Mouse (Mus musculus): ENCODE data around the gene Wdr90. TPM values are rescaled to one million over a fixed set of nuclear protein-coding genes. Genes with fewer than 3 reads are reported as not detected.
"Not testable (repeated sequence)": the region's sequence is repeated elsewhere in the genome, so short reads cannot be mapped to it uniquely, and the experiment has no call there.

The Wdr90 gene
- total RNA-seq, 2 experiments from 2014 or later: 26.4 to 52.8 TPM

DNA sequence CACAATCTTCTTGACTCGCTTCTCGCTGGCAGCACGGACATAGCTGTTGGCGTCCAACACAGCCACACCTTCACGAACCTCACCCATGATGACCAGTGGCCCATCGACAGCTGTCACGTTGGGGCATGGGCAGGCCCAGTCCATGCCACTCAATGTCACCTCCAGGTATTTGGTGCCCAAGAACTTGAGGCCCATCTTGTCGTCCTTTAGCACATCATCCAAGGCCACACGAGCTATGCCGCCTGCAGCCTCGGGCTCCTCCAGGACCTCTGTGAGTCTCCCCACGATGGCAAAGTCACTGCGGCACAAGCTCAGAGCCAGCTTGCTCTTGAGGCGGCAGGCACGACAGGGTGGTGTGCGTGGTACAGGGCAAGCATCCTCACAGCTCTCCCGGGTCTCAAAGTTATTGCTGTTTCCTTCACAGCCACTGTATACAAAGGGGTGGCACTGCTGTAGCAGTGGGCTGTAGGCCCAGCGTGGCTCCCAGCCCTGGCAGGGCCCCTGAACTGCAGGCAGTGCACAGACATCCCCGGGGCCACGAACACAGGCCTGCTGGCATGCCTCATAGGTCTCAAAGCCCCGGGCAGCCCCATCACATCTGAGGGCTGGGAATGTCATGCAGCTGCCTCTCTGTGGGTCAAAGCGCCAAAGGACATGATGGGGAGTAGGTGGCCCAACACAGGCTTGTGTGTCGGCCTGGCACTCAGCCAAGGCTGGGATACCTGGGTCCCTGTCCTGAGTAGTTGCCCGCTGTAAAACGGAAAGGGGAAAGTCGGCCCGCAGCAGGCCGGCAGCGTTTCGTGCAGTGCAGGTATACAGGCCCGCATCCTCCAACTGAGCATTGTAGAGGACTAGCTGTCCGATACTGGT, 16.7 kb upstream of the Wdr90 start:
- no peak for ATAC-seq (replicated peaks; ENCODE audit: low FRiP score, poor library complexity, severe bottlenecking)

DNA sequence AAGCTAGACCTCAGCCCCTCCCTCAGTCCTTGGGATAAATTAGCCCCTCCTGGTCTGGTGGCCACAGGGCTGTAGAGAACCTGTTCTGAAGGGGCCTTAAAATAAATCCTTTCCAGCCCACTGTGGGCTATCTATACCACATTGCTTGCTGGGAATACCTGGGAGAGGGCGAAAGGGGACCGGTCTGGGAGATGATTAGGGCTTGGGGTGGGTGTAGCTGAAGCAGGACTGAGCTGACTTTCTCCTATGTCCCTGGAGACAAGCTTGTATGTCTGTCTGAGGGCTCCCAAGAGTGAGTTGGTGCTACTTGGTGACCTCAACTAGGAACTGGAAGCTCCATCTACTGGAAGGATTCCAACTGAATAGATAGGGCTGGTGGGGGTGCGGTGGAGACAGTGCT, 15.7 kb upstream of the Wdr90 start:
- ATAC-seq (replicated peaks; ENCODE audit: low FRiP score, poor library complexity, severe bottlenecking): no peak

DNA sequence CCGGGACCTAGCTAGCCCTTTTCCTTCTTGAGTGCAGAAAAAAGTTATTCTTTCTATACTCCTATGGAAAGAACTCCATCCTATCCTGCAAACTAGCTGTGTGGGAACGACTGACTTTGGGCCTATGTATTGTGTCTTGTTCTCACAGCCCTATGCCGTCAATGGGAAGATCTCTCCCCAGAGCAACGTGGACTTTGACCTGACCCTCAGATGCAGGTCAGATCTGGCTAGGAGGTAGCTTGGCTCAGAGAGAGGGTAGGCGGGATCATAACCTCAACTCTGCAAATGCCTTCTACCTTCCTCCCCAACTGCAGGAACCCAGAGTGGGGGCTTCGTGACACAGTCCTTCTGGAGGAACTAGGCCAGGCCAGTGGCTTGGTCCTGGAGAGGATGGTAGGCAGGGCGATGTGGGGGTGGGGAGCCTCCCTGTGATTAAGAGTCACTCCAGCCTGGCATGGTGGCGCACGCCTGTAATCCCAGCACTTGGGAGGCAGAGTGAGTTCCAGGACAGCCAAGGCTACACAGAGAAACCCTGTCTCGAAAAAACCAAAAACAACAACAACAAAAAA, 15.1 kb upstream of the Wdr90 start:
- ATAC-seq (replicated peaks; ENCODE audit: low FRiP score, poor library complexity, severe bottlenecking): no peak

DNA sequence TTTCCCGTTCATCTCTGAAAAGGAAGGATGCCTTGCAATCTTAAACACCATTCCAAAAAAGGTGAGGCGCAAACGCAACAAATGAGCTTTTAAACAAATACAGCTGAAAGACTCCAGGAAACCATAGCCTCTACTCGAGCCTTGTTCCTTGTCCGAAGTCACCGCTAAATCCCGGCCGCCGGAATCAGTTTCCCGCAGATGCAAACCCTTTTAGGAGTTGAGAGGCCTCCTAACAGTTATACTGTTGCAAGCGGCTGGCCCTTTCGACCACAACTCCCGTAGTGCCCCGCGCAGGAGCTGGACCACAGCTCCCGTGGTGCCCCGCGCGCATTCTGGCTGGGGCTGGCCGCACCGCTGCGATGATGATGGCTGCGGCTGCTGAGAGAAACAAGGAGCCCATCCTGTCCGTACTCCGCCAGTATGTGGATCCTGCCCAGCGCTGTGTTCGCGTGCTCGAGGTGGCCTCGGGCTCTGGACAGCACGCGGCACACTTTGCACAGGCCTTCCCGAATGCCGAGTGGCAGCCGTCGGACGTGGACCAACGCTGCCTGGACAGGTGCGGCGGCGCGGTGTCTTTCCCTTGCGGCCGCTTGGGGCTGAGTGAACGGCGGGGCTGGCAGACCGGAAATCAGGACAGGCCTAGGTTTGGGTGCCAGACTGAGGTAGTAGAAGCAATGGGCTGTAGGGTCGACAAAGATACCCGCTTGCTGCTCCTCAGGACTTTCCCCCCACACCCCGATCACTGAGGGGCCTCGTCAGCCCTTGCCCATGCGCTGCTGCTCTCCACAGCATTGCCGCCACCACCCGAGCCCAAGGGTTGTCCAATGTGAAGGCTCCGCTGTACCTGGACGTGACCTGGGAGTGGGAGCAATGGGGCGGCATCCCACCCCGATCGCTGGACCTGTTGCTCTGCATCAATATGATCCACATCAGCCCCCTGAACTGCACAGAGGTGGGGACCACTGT, 14.2 kb upstream of the Wdr90 start:
- peak; percentile 85 for ATAC-seq (replicated peaks; ENCODE audit: low FRiP score, poor library complexity, severe bottlenecking)

DNA sequence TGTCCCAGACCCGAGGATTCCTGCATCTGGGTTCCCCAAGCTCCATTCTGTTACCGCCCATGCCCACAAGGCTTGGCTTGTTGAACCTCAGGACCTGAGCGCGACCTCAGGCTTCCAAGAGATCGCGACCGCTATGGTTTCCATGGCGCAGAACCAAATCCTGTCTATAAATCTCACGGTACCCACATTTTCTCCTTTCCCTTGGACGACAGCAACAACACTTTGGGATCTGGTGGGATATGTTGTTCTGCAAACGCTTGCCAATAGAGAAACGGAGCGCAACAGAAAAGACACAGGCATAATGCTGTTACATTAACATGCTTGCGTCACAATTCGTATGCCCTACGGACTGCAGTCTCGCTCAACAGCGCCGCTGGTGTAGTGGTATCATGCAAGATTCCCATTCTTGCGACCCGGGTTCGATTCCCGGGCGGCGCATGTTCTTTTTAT, 13.4 kb upstream of the Wdr90 start, which contains the start of gene Mettl26:
TSS of gene Mettl26 (plus strand) at position 354 of the 450 bp plus-strand sequence.
- peak; percentile 78 for ATAC-seq (replicated peaks; ENCODE audit: low FRiP score, poor library complexity, severe bottlenecking)

DNA sequence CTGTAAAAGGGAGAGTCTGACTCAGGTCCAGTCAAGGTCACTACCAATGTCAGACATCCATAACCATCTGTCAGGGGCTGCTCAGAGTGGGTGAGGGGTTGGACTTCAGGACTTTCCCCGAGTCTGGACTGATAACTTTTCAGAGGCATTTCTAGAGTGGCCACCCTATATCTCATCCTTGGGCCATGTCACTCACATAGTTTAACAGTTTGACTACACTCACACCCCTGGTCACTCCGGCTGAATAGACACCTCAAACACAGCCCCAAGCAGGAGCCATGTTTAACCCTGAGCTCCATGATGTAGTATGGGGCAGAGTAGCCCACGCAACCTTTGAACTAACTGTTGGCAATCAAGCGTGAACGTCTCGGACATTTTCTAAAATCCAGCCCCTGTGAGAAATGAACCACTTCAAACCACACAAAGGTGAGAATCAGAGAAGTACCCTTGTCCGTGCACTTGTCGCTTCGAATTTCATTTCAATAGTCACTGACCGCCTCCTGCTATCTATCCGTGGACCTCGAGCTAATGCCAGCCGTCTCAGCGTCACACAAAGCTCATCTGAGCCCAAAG, 12.9 kb upstream of the Wdr90 start:
- ATAC-seq (replicated peaks; ENCODE audit: low FRiP score, poor library complexity, severe bottlenecking): 0 out of 2 replicates have a peak, but pooled peaks have one; percentile 8

DNA sequence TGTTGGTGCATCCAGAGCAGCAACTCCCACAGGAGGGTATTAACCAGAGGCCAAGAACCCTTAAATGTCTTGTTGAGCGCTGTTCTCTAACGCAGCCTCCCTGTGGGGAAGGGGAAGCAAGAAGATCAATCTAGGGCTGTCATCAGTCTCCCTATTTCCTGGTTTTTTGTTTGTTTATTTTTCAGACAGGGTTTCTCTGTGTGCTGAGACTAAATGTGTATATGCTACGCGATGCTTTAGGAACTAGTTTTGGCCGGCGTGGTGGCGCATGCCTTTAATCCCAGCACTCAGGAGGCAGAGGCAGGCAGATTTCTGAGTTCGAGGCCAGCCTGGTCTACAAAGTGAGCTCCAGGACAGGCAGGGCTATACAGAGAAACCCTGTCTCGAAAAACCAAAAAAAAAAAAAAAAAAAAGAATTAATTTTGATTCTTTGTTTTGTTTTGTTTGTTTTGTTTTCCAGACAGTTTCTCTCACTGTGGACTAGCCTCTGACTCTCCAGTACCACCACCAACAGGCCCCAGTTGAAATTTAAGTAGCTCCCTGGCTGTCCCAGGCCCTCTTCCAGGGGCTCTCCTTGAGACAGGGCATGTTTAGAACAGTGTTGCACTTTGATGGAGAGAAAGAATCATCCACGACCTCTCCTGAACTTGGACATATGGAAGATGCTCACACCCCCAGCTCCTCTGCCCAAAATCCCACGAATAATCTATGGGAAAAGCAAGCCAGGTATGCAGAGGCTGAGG, 12.3 kb upstream of the Wdr90 start:
- ATAC-seq (replicated peaks; ENCODE audit: low FRiP score, poor library complexity, severe bottlenecking): no peak

DNA sequence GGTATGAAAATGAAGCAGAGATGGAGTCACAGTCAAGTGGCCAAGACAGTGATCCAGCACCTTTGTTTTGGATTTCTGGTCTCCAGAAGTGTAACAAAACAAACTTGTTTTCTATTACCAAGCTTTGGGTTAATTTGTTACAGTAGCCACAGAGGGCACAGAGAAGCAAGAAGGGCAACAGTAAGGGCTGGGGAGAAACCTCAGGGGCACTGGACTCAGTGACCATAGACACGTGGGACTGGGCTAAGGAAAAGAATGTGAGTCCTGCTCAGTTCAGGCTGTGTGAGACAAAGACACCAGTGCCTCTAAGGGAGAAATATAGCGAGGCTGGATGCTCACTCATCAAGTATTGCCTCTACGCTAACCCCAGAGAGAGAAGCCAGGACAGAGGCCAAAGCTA, 11.4 kb upstream of the Wdr90 start:
- no peak for ATAC-seq (replicated peaks; ENCODE audit: low FRiP score, poor library complexity, severe bottlenecking)

DNA sequence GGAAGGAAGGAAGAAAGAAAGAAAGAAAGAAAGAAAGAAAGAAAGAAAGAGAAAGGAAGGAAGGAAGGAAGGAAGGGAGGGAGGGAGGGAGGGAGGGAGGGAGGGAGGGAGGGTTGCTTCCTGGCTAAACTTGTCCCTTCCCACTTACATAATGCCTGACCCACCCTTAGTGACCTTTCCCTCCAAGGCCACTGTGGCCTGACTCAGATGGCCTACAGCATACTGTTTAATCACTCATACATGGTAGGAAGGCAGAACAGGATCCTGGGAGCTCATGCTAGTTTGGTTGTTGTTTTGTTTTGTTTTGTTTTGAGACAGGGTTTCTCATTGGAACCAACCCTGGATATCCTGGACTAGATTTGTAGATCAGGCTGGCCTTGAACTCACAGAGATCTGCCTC, 10.3 kb upstream of the Wdr90 start:
- ATAC-seq (replicated peaks; ENCODE audit: low FRiP score, poor library complexity, severe bottlenecking): not testable (repeated sequence)

DNA sequence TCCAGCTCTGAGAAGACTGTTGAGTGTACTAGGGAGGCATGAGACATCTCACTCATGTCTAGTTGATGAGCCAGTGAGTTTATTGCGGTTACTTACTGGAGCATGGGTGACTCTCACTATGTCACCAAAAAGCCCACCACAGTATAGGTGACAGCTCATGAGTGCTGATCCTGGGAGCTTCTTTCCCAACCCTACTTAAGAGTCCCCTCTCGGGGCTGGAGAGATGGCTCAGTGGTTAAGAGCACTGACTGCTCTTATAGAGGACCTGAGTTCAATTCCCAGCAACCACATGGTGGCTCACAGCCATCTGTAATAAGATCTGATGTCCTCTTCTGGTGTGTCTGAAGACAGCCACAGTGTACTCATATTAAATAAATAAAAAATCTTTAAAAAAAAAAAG, 8.7 kb upstream of the Wdr90 start:
- ATAC-seq (replicated peaks; ENCODE audit: low FRiP score, poor library complexity, severe bottlenecking): no peak

DNA sequence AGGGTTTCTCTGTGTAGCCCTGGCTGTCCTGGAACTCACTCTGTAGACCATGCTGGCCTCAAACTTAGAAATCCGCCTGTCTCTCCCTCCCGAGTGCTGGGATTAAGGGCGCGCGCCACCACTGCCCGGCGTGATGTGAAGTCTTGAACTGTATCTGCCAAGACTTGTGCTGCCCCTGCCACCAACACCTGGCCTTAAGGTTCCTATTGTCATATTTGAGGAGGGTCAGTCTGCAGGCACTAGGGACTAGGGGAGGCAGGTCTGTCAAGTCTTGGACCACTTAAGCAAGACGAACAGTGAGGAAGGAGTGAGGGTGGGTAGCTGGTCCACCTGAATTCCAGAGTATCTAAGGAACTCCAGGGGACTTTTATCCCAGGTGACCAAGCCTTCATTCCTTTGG, 8.2 kb upstream of the Wdr90 start:
- ATAC-seq (replicated peaks; ENCODE audit: low FRiP score, poor library complexity, severe bottlenecking): no peak

DNA sequence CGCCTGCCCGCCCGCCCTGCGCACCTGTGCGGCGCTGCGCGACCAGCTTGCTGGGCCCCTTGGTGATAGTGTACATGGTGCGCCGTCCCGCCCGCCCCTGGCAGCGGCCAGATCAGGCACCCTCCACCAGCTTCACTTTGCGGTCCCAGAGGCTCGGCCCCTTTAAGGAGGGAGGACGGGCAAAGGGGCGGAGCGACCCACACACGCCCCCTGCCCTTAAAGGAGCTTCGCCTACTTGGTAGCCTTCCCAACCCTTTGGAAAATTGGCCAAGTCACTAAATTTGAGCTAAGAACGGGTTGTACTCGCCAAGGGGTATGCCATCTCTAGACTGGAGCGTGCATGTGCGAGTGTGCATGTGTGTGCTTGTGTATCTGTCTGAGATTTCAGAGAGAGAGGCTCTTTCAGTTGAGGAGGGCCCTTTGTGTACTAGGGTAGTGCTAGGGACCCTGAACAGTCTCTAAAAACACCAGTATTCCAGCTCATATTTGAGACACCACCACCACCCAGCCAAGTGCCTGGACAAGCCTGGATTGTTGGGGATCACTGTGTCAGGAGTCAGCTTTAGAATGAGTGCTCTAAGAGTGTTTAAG, 7.4 kb upstream of the Wdr90 start, which contains the start of gene Mcrip2:
TSS of gene Mcrip2 (minus strand) at position 164 of the 591 bp plus-strand sequence.
- ATAC-seq (replicated peaks; ENCODE audit: low FRiP score, poor library complexity, severe bottlenecking): no peak

DNA sequence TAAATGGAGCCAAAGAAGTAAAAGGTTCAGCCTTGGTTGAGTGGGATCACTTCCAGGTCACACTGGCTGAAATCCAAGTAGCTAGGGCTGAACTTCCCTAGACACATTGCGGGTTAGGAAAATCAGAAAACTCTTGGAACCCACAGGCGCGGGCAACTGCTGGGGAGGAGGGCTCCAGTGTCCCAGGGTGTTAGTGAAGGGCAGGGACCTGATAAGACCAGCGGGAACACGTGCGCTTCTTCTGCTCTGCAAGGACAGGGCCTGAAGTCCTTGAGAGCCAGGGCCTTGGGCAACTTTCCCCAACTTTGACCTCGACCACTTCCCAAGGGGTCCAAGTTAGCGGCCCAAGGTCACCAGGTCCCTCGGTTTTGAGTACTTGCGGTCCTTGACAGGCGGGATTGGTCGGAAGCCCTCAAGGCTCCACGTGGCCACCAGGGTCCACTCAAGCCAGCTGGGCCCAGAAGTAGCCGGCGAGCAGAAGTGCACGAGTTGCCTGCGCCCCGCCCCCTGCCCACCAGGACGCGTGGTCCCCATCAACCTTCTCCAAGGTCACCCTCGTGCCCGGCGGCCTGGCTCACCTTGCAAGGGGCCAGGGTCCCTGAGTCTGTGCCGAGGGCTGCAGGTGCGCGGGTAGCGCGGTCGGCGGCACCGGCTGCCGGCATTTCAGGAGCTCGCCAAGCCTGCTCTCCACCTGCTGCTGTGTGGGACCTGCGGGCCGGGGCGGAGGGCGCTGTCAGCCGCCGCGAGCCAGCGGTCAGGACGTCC, 6.7 kb upstream of the Wdr90 start:
- ATAC-seq (replicated peaks; ENCODE audit: low FRiP score, poor library complexity, severe bottlenecking): peak; percentile 61

DNA sequence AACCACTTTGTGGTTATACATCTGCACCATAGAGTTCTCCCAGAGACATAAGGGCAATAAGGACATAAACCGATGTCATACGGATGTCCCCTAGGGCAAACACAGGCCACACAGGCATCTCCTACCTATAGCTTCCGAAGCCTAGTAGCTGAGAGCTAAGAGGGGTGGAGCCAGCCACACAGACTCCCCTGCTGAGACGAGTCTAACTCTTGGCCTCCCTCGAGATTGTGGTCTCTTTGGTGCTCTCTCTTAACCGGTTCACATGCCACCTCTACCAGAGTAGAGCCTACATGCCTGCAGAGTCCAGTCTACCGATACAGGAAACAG, 6.2 kb upstream of the Wdr90 start:
- no peak for ATAC-seq (replicated peaks; ENCODE audit: low FRiP score, poor library complexity, severe bottlenecking)

DNA sequence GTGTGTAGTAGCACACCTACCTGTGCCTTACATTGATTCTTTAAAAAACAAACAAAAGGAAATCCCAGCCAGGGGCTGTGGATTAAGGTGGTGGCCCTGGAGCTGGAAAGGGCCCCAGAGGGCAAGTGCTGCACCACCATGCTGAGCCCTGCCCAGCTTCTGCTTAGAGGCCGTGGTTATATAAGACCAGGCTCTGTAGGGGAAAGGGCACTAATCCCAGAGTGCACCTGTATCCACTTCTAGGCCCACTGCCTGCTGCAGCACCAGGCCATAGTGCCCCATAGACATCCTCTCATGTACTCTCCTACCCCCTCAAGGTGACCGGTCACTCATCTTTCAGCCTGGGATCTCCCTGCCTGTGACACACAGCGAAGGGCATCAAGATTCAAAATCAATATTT, 4.9 kb upstream of the Wdr90 start:
- no peak for ATAC-seq (replicated peaks; ENCODE audit: low FRiP score, poor library complexity, severe bottlenecking)

DNA sequence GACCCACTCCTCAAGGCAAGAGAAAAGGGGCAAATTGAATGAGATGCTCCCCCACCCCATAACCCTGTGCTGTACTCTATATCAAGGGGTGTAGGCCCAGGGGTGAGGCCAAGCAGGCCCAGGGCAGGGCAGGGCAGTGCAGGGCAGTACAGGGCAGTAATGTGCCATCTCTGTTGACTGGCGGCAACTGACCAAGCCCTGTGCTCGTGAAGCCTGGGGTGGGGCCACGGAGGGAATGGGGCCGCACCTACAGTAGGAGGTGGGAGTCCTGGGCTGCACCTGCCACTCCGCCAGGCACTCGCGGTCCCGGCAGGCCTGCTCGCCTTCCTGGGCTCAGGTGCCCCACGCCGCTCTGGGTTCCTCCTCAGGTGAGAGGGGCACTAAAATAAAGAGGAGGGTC, 4.0 kb upstream of the Wdr90 start:
- no peak for ATAC-seq (replicated peaks; ENCODE audit: low FRiP score, poor library complexity, severe bottlenecking)

DNA sequence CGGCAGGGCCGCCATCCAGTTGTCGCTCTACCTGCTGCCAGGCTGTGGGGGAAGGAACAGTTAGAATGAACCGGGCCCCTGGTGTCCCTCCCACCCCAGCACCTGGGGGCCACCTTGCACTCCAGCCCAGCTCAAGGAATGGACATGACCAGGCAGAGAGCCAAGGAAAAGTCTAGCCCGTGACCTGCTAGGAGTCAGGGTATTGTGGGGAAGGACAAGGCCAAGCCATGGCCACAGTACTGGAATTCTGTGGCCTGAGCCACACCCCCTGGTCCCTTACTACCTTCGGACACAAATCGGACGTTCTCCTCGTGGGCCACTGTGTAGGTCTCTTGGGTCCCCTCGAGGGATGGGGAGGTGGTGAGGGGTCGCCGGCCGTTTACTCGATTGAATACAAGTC, 3.0 kb upstream of the Wdr90 start:
- ATAC-seq (replicated peaks; ENCODE audit: low FRiP score, poor library complexity, severe bottlenecking): no peak

DNA sequence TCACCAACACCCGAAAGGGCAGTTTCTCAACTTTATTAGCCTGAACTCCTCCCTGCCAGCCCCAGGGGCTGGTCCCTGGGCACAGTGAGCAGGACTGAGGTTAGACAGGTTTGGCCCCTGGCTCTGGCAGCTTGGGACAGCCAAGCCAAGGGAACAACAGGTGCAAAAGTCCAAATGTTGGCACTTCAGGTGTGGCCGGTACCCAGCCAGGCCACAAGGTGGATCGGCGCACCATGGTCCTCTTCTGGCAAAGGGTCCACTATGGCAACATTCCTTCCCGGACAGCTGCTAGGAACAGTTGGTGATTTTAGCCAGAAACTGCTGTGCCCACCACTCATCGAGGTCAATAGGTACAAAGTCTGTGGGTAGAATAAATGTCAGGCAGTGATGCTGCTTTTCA, 2.4 kb upstream of the Wdr90 start:
- ATAC-seq (replicated peaks; ENCODE audit: low FRiP score, poor library complexity, severe bottlenecking): no peak
